Mouse (Mus musculus) cortical plate, adult 2 months (tissue): Measurements from ENCODE around the gene Npy.

ENCODE experiments used
- CTCF ChIP-seq: fragments of 200-500 bp; IDR thresholded peaks from 2 replicates; pipeline ENCODE4 v1.5.1; 2011; ENCODE audit warnings: mild to moderate bottlenecking, control low read depth, low read length; ENCODE audit not compliant: insufficient read depth; ENCODE audit errors: extremely low read depth
- POLR2A ChIP-seq: fragments of 200-500 bp; IDR thresholded peaks from 2 replicates; pipeline ENCODE4 v1.6.1; 2011; ENCODE audit warnings: mild to moderate bottlenecking, low read length, control low read depth; ENCODE audit not compliant: insufficient read depth; ENCODE audit errors: extremely low read depth

- TF ChIP-seq POLR2A (no peak), CTCF (no peak)
These were observed 48.6 kb downstream of the Npy start for GRCm38 (mm10) chr6:49871071-49871470.
